Mouse (Mus musculus) E14TG2a.4 (cell line): ENCODE measurements at regions not wholly inside any gene's neighbourhood (a gene's known extent, or its start where the extent isn't known, plus 50 kb on each side); places are given as distances from the start of the nearest gene placed in this dataset.
"Not testable (repeated sequence)": the region's sequence is repeated elsewhere in the genome, so short reads cannot be mapped to it uniquely, and the experiment has no call there.

Experiments
- CTCF ChIP-seq: conservative IDR thresholded peaks from 2 replicates; pipeline ENCODE4 v1.5.1; 2014; ENCODE audit warnings: low read length
- NANOG ChIP-seq: IDR thresholded peaks from 2 replicates; pipeline ENCODE4 v1.6.1; 2014; ENCODE audit warnings: borderline replicate concordance, low read length, mixed read lengths

- TF ChIP-seq NANOG, CTCF: not testable (repeated sequence)
Observed at GRCm38 (mm10) chr13:68173456-68173855, 310.3 kb downstream of the BC048507 start.
